Mouse (Mus musculus) common myeloid progenitor, adult 5-6 weeks (primary cell): ENCODE data around the gene 1700015F17Rik. TPM values are rescaled to one million over a fixed set of nuclear protein-coding genes. Genes with fewer than 3 reads are reported as not detected.

Experiments
- ATAC-seq: replicated peaks from 2 replicates; pipeline ENCODE4 v1.8.0; 2016; ENCODE audit warnings: low read depth, mild to moderate bottlenecking, moderate TSS enrichment, inconsistent platforms; ENCODE audit not compliant: poor library complexity, severe bottlenecking
- total RNA-seq: library from RNA; stranded (forward); fragments of 200-1000, 187-1606 nt; gene quantifications from 2 replicates; pipeline ENCODE4 v1.2.3, GENCODE M21; 2017

The 1700015F17Rik gene
- total RNA-seq: not detected in 2 replicates

DNA sequence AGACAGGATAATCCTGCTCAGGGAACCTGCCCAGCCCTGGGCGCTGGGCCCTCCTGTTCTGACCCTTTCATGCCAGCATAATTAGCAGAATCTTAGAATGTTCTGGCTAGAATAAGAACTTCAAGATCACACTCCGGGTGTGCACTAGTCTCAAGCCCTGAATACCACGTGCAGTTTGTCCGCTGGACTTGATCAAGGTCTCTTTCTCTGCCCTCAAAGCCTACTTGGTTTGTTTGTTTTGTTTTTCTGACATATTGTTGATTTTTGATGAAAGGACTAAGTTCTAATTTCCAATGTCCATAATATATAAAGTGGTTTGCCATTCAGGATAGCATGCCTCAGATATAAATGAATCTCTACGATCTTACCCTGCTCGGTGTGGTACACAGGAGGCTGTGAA is at the start of gene 1700015F17Rik:
1700015F17Rik (minus strand) TSS at position 101 of the 400 bp plus-strand sequence.
- no peak for ATAC-seq

DNA sequence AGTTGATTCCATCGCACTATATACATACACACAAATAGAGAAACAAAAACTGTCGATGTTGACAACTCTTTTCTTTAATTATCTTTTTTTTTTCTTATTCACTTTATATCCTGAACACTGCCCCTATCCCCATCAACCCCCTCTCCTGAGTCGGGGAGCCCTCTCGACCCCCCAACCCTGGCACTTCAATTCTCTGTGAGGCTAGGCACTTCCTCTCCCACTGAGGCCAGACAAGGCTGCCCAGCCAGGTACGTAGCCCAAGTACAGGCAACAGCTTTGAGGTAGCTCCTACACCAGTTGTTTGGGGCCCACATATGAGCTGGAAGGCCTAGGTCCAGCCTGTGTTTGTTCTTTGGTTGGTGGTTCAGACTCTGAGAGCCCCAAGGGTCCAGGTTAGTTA is 36.5 kb upstream of the 1700015F17Rik start:
- ATAC-seq: no peak

GRCm38 (mm10) chr5:5514196-5515076 is 35.5 kb upstream of the 1700015F17Rik start, which contains the start of gene Cldn12:
Gene Cldn12 (minus strand): TSS chr5:5514958.
- ATAC-seq: peak; percentile 80

DNA sequence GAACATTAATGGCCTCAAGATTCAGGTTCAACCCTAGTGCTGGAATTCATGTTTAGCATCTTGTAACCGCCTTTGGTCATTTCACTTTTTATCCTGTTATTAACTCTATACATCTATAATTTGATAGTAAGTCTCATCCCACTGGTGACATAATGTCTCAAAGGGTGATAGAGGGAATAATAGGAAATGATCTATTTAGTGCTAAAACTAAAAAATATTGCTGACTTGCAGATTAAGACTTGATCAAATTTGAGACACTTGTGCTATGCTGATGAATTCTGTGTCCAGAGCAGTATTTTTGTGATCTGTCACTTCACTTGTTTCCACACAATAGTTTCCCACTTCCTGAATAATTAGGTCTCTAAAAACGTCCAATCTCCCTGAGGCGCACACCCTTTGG is 32.5 kb upstream of the 1700015F17Rik start:
- no peak for ATAC-seq

- ATAC-seq: no peak
These were observed 32.0 kb upstream of the 1700015F17Rik start for GRCm38 (mm10) chr5:5510989-5511388.

DNA sequence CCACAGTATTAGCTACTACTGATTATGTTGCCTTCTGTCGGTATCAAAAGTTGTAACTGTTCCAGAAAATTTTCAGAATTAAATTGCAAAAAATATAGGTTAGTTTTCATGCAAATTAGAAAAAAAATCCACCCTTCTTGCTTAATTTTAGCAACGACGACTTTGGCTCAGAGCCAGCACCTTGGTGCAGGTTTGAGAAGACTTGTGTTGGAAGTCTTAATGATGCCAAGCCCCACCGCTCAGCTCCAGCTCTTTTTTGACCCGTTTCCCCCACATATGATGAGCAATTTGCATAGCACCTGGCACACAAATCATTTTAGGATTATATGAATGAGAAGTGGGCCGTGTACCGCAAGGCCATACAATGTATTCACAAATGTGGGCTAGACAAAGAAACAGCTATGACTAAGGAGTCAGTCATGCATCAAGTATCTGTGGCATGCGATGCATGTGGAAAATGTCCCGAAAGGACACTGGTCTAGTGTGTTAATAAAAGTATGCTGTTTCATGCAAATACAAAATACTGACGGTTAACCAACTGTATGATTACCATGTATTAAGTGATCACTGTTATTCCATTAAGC is 31.5 kb upstream of the 1700015F17Rik start:
- ATAC-seq: no peak

DNA sequence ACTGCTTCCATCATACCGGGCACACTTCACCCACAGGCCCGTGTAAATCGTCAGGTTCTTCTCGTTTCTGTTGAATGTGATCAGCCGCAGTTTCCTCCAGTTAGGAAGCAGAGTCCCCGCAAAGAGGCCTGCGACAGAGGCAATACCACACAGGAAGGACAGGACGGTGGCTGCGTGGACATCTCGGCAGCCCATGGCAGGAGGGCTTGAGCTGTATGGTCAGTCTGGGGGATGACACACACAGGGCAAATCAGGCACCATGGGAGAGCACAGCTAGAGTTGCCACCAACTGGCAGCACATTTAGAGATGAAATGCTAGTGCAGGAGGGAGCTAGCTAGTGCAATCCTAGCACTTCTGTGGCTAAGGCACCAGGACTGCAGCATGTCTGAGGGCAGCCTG is 29.3 kb upstream of the 1700015F17Rik start:
- ATAC-seq: 0 out of 2 replicates have a peak, but pooled peaks have one; percentile 26

DNA sequence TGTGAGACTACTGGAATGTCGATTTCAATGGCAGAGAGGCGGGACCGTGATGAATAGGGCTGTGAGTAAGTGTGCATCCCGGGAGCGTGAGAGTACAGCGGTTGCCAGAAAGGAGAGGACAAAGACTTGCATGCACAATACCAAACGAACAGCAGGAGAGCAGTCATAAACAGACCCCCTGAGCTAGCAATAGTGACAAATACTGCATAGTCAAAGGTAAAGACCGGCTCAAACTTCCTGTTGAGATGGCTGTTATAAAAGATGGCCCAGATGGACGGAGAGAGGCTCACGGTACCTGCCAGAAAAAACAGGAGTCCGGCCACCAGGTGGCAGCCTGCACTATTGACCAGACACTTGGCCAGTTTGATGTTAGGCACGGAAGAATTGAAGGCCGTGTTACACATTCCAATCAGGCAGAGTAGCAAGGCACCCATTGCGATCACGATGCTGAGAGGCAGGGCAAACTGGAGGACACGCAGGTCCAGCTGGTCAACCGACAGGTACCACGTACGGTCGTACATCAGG is 28.8 kb upstream of the 1700015F17Rik start:
- ATAC-seq: peak; percentile 88

DNA sequence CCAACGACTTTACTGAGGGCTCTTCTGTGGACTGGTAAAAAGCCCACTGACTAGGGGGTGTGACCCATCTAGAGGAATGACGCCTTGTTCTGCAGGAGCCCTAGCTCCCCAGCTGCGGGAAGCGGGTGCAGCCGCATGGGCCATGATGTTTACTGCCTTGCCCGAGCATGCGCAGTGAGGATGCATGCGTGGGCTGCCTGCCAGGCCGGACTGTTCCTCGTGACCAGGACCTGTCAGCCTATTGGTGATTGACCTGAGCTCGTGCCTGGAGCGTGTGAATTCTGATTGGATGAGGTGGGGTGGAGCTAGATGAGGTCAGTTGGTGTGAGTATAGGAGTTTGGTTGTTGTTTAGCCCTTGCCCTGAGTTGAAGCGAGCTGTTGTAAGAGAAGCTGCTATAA is 25.5 kb upstream of the 1700015F17Rik start:
- ATAC-seq: no peak

DNA sequence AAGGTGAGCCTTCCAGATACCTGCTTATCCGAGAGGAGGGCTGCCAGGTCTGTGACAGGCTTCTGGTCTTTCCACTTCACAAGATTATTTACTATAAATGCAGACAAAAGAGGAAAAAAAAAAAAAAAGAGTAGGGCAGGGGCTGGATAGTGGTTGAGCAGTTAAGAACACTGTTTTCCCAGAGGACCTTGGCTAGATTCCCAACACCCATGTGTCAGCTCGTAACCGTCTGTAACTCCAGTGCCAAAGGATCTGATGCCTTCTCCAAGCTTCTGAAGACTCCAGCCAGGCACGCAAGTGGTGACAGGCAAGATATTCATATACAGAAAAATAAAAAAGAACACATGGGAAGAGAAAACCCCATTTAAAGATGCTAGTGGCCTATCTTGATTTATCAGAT is 24.4 kb upstream of the 1700015F17Rik start:
- no peak for ATAC-seq

DNA sequence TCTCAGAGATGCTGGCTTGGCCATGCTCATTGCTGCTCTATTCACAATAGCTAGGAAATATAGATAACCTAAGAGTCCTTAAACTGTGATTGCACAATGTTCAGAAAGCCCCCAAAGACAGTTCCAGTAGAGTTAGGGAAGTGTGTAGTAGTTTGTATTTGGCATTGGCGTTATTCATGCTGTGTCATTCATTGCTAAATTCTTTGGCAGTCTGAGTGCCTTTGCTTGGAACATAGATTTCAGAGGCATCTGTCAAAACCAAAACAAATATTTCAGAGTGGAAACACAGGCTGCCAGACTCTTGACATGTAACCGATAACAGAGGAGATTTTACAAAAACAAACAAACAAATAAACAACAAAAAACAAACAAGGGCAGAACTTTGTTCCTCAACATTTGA is 22.6 kb upstream of the 1700015F17Rik start:
- peak; percentile 62 for ATAC-seq

DNA sequence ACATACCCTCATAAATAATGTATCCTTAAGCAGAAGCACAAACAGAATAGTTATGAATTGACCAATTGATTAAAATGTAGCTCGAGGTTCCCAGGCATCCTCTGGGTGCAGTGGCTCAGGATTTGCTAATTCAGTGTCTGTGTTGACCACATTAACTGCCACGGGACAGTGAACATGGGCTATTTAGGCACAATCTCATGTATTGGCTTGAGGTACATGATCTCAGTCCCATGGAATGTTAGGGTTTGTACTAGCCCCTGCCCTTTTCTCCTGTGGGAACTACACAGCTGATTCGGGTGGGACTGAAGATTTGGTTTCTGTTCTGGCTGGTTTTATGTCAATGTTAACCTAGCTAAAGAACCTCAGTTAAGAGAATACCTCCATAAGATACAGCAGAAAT is 17.4 kb upstream of the 1700015F17Rik start:
- ATAC-seq: no peak

DNA sequence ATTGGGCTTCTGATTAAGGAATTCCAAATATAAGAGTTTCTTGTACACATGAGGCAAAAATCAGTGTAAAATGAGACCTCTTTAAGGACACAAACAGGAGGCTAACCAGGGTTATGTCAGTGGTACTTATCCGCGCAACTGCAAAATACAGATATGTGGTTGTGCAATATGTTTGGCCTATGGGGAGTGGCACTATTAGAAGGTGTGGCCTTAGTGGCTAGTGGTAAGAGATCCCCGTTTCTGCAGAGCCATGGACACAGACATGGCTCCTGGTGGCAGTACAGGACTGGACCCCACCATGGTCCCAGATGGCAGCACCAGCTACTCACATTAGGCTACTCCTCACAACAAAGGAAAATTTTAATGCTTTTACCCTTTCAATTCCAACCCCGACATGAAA is 16.1 kb upstream of the 1700015F17Rik start:
- peak; percentile 34; the same call in 1 of the 2 replicates for ATAC-seq

DNA sequence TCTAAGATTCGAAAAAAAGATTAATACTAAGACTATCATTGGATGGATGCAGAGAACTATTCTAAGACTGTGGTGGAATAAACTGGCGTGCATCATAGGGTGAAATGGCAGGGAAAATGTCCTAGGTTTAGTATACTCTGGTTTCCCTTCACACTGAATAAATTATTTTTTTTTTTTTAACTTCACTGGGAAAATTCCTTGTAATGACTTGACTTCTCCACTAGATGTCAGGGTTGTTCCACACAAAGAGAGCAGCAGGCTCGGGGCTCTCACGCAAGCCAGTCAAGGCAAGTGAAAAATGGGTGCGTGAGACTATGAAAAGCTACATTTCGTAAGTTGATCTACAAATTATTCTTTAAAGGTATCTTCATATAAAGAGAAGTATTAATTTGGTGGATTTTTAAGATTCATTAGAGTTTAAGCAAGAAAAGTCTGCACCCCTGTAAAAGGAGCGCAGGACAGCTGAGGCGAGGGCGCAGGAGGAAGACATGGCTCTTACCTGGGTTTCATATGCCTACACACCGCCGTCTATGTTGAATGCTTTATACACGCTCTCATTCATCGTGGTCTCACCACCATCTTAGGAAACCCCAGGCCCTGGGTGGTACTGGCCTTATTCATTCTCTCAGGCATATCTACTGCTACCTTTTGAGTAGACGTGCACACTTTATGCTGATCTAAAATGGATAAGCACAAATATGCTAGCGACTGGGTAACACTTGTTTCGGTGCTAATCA is 15.5 kb upstream of the 1700015F17Rik start:
- peak; percentile 91 for ATAC-seq

GRCm38 (mm10) chr5:5492163-5492562 is 13.2 kb upstream of the 1700015F17Rik start:
- no peak for ATAC-seq

- no peak for ATAC-seq
These were observed 7.1 kb upstream of the 1700015F17Rik start for GRCm38 (mm10) chr5:5486071-5486470.

DNA sequence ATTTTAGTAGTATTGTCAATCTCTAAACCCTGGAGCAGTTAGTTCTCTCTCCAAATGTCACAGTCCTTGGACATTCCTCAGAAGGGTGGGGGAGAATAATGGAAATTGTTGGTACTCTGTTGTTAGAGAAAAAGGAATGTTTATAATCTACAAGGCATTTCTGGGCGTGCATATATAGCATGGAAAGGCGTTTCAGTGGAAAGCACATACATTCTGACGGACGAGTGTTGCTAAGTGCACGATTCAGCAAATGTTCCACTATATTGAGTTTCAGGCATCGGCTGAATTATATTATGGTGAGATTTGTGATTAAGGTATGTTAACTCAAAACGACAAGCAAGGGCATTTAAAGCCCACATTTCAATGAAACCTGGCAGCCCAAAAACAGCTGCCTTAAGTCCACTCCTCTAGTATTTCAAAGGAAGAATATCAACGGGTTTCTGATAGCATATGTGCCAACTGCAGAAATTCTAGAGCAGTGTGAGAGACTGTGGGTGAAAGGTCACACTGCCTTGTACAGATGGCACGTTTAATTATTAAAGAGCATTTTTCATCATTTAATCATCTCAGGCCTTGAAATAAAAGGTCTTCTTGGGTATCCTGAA is 4.4 kb upstream of the 1700015F17Rik start:
- no peak for ATAC-seq

DNA sequence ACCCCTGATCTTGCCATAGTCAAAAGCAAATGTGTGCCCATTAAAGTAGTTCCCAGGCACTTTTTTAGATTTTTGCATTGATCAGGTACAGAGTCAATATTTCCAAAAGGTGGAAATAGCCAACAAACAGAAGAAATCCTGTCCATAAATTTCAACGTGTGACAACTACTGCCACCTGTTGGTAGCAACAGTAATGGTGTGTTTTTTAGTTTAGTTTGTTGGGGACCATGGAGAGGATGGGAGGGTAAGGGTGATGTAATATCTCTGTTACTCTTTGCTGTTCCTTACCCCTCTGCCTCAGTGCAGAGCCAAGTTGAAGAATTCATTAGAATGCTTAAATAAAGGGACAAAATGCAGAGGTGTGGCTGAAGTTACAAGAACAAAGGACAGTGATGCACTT is 2.7 kb upstream of the 1700015F17Rik start:
- peak; percentile 77 for ATAC-seq

DNA sequence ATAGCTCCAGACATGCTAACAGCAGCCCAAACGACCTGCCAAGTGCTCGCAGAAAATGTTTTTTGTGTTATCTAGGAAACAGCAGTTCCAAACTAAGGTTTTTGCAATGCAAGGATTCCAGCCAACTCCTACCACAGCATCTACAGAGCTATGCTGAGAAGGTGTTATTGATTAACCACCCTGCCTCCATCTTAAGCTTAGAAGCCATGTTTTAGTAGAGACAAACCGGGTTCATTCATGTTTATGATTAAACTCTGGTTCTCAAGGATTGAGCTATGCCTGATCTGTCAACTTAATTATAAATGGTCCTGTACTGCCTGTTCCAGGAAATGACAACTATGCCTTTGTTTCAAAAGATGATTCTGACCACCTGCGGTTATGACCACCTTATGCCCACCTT is 2.8 kb downstream of the 1700015F17Rik start:
- no peak for ATAC-seq

GRCm38 (mm10) chr5:5465256-5465655 is 13.7 kb downstream of the 1700015F17Rik start:
- no peak for ATAC-seq
